Mouse (Mus musculus): ENCODE measurements around the gene Dapk2. TPM values are rescaled to one million over a fixed set of nuclear protein-coding genes. Genes with fewer than 3 reads are reported as not detected.

Gene Dapk2
- polyA plus RNA-seq, 1 experiment from 2014 or later: 16.9 TPM

GRCm38 (mm10) chr9:66241722-66242121 lies 83.7 kb downstream of the Dapk2 start:
- no peaks in the 10 kb centered on the region for H3K36me3 ChIP-seq (ENCODE audit: control insufficient read depth, insufficient read depth)
- no peak for ATAC-seq
- no peak overlapping the region for H3K4me2 ChIP-seq (replicated peaks; ENCODE audit: low read depth)
- H3K27ac ChIP-seq (ENCODE audit: low read depth, low read length): no peak overlapping the region
- peaks cover 12% of the 10 kb centered on the region; the same call in 1 of the 2 replicates for H3K4me1 ChIP-seq (replicated peaks; ENCODE audit: control insufficient read depth, insufficient read depth, low read length)
- TF ChIP-seq CTCF (IDR thresholded peaks at IDR 0.05; ENCODE audit: low read depth): no peak
- H3K9ac ChIP-seq (ENCODE audit: low read depth, low read length): no peak overlapping the region
- 54% methylated on average over 4 of the region's 4 CpGs for WGBS
- H3K9me3 ChIP-seq (ENCODE audit: control insufficient read depth): no peaks in the 10 kb centered on the region
- no peaks in the 10 kb centered on the region for H3K27me3 ChIP-seq (replicated peaks; ENCODE audit: control insufficient read depth, insufficient read depth, low read length)
- no peak overlapping the region for H3K4me3 ChIP-seq (ENCODE audit: low read depth, low read length)

- no peak overlapping the region for H3K4me2 ChIP-seq (replicated peaks; ENCODE audit: low read depth)
- no peak for TF ChIP-seq CTCF (IDR thresholded peaks at IDR 0.05; ENCODE audit: low read depth)
- ATAC-seq: no peak
- peaks cover 12% of the 10 kb centered on the region; the same call in 1 of the 2 replicates for H3K4me1 ChIP-seq (replicated peaks; ENCODE audit: control insufficient read depth, insufficient read depth, low read length)
- no peak overlapping the region for H3K27ac ChIP-seq (ENCODE audit: low read depth, low read length)
- no peaks in the 10 kb centered on the region for H3K27me3 ChIP-seq (replicated peaks; ENCODE audit: control insufficient read depth, insufficient read depth, low read length)
- no peak overlapping the region for H3K9ac ChIP-seq (ENCODE audit: low read depth, low read length)
- H3K36me3 ChIP-seq (ENCODE audit: control insufficient read depth, insufficient read depth): no peaks in the 10 kb centered on the region
- H3K9me3 ChIP-seq (ENCODE audit: control insufficient read depth): no peaks in the 10 kb centered on the region
- no peak overlapping the region for H3K4me3 ChIP-seq (ENCODE audit: low read depth, low read length)
- WGBS: 57% methylated on average over 4 of the region's 4 CpGs
Measured at GRCm38 (mm10) chr9:66243240-66243639, 85.2 kb downstream of the Dapk2 start.

- no peak for ATAC-seq
- H3K36me3 ChIP-seq (ENCODE audit: control insufficient read depth, insufficient read depth): no peaks in the 10 kb centered on the region
- H3K27ac ChIP-seq (ENCODE audit: low read depth, low read length): no peak overlapping the region
- no peak for TF ChIP-seq CTCF (IDR thresholded peaks at IDR 0.05; ENCODE audit: low read depth)
- no peak overlapping the region for H3K9ac ChIP-seq (ENCODE audit: low read depth, low read length)
- 76% methylated on average over 5 of the region's 5 CpGs for WGBS
- H3K4me3 ChIP-seq (ENCODE audit: low read depth, low read length): no peak overlapping the region
- H3K4me1 ChIP-seq (replicated peaks; ENCODE audit: control insufficient read depth, insufficient read depth, low read length): peaks cover 12% of the 10 kb centered on the region; the same call in 1 of the 2 replicates
- H3K9me3 ChIP-seq (ENCODE audit: control insufficient read depth): no peaks in the 10 kb centered on the region
- no peak overlapping the region for H3K4me2 ChIP-seq (replicated peaks; ENCODE audit: low read depth)
- H3K27me3 ChIP-seq (replicated peaks; ENCODE audit: control insufficient read depth, insufficient read depth, low read length): no peaks in the 10 kb centered on the region
Measured at GRCm38 (mm10) chr9:66244079-66244478, 86.1 kb downstream of the Dapk2 start.

- no peaks in the 10 kb centered on the region for H3K27me3 ChIP-seq (replicated peaks; ENCODE audit: control insufficient read depth, insufficient read depth, low read length)
- peaks cover under 1% of the 10 kb centered on the region; the same call in 1 of the 2 replicates for H3K36me3 ChIP-seq (ENCODE audit: control insufficient read depth, insufficient read depth)
- TF ChIP-seq CTCF (IDR thresholded peaks at IDR 0.05; ENCODE audit: low read depth): no peak
- H3K4me3 ChIP-seq (ENCODE audit: low read depth, low read length): no peak overlapping the region
- WGBS: 59% methylated on average over 4 of the region's 4 CpGs
- H3K4me1 ChIP-seq (replicated peaks; ENCODE audit: control insufficient read depth, insufficient read depth, low read length): peaks cover 12% of the 10 kb centered on the region; the same call in 1 of the 2 replicates
- H3K27ac ChIP-seq (ENCODE audit: low read depth, low read length): no peak overlapping the region
- no peak for ATAC-seq
- H3K9me3 ChIP-seq (ENCODE audit: control insufficient read depth): no peaks in the 10 kb centered on the region
- H3K9ac ChIP-seq (ENCODE audit: low read depth, low read length): no peak overlapping the region
- no peak overlapping the region for H3K4me2 ChIP-seq (replicated peaks; ENCODE audit: low read depth)
Measured at GRCm38 (mm10) chr9:66245707-66246106, 87.7 kb downstream of the Dapk2 start.

GRCm38 (mm10) chr9:66249281-66249680 lies 91.3 kb downstream of the Dapk2 start:
- Histone ChIP-seq H3K36me3 (ENCODE audit: control insufficient read depth, insufficient read depth) (peaks cover 2% of the 10 kb centered on the region; the same call in 1 of the 2 replicates), H3K4me1 (replicated peaks; ENCODE audit: control insufficient read depth, insufficient read depth, low read length) (peaks cover 10% of the 10 kb centered on the region; the same call in 1 of the 2 replicates), H3K27ac (ENCODE audit: low read depth, low read length) (no peak overlapping the region), H3K4me2 (replicated peaks; ENCODE audit: low read depth) (no peak overlapping the region), H3K9ac (ENCODE audit: low read depth, low read length) (no peak overlapping the region), H3K9me3 (ENCODE audit: control insufficient read depth) (no peaks in the 10 kb centered on the region), H3K27me3 (replicated peaks; ENCODE audit: control insufficient read depth, insufficient read depth, low read length) (no peaks in the 10 kb centered on the region), H3K4me3 (ENCODE audit: low read depth, low read length) (no peak overlapping the region)
- WGBS: 76% methylated on average over 6 of the region's 6 CpGs
- ATAC-seq: no peak
- no peak for TF ChIP-seq CTCF (IDR thresholded peaks at IDR 0.05; ENCODE audit: low read depth)

GRCm38 (mm10) chr9:66251159-66251691 lies 93.2 kb downstream of the Dapk2 start:
- Histone ChIP-seq H3K27me3 (replicated peaks; ENCODE audit: control insufficient read depth, insufficient read depth, low read length) (no peaks in the 10 kb centered on the region), H3K9me3 (ENCODE audit: control insufficient read depth) (no peaks in the 10 kb centered on the region), H3K9ac (ENCODE audit: low read depth, low read length) (no peak overlapping the region), H3K4me3 (ENCODE audit: low read depth, low read length) (no peak overlapping the region), H3K4me1 (replicated peaks; ENCODE audit: control insufficient read depth, insufficient read depth, low read length) (peaks cover 10% of the 10 kb centered on the region; the same call in 1 of the 2 replicates), H3K27ac (ENCODE audit: low read depth, low read length) (peak overlapping the region; percentile 69), H3K4me2 (replicated peaks; ENCODE audit: low read depth) (no peak overlapping the region), H3K36me3 (ENCODE audit: control insufficient read depth, insufficient read depth) (peaks cover 2% of the 10 kb centered on the region; the same call in 1 of the 2 replicates)
- ATAC-seq: peak; percentile 72
- TF ChIP-seq CTCF (IDR thresholded peaks at IDR 0.05; ENCODE audit: low read depth): no peak
- 39% methylated on average over 6 of the region's 6 CpGs for WGBS

Measured in intestine, postnatal 0 days (tissue).